Mouse (Mus musculus): ENCODE data around the gene Gm45208. TPM values are rescaled to one million over a fixed set of nuclear protein-coding genes. Genes with fewer than 3 reads are reported as not detected.
"Not testable (repeated sequence)": the region's sequence is repeated elsewhere in the genome, so short reads cannot be mapped to it uniquely, and the experiment has no call there.

The Gm45208 gene
- polyA plus RNA-seq, 1 experiment from 2014 or later: not detected

DNA sequence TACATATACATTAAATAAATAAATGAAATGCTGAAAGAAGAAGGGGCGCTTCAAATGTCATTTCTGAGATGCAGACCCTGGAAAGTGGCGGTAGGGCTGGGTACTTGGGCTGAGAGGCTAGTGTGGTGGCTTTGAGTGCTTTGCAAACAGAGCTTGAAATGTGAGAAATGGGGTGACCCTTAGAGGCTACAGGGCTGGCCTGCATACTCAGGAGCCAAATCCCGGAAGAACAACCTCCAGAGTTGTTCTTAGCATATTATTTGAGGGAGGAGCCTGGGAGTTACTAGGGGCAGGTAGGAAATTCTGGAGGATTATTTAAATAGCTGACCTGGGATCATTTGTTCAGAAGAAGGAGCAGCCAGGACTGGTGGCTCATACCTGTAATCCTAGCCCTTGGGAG lies 31.6 kb upstream of the Gm45208 start:
- no peak for ATAC-seq
- no peak for TF ChIP-seq CTCF (IDR thresholded peaks at IDR 0.05)
- ChIA-PET CTCF (no interaction called here), POLR2A (no interaction called here)
- DNase-seq (ENCODE audit: low read depth, low spot score): no peak
- H3K27me3 ChIP-seq: peaks cover 13% of the 10 kb centered on the region
- in situ Hi-C loops (cut with MboI; ENCODE audit: low pct_unique_long_range_greater_than_20kb): loop anchor here (10.0 kb wide), 1 partner anchor 216 kb away; no protein-coding TSS in a partner anchor

DNA sequence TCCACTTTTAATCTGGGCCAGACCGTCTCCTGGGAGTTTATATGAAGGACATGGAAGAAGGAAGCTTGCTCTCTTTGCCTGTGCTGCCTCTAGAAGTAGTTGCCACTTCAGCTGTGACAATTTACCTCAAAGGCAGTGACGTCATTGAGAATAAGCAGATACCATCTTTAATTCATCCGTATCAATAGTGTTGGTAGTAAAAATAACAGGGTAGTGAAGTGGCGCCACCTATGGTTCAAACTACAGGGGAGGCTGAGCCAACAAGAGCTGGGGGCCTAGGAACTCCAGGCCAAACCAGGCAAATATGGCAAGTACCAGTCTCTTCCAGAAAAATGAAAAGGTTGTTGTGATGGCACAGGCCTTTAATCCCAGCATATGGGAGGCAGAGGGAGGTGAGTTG lies 29.2 kb upstream of the Gm45208 start:
- CTCF ChIA-PET: interaction anchor here (1.0 to 1.2 kb wide), 4 partner anchors 14 to 271 kb away, joined by 3 to 7 read pairs (median 3); no protein-coding TSS in a partner anchor
- POLR2A ChIA-PET: no interaction called here
- in situ Hi-C loops (cut with MboI; ENCODE audit: low pct_unique_long_range_greater_than_20kb): loop anchor here (10.0 kb wide), 1 partner anchor 218 kb away; no protein-coding TSS in a partner anchor

DNA sequence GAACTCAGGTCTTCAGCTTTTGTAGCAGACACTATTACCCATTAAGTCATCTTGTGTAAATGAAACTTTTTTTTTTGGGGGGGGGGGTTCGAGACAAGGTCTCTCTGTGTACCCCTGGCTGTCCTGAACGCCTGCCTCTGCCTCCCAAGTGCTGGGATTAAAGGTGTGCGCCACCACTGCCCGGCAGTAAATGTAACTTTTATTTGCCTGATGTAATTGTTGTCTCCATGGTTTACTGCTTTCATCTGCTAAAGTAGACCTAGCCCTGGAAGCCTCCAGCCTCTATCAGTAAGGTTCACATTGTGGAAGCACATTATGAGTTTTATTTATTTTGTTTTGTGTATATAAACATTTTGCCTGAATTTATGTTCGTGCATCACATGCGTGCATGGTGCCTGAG lies 25.5 kb upstream of the Gm45208 start:
- POLR2A ChIA-PET: interaction anchor here (0.6 kb wide), 1 partner anchor 10 kb away, joined by 6 read pairs; no protein-coding TSS in a partner anchor

More for the DNA sequence above, 29.2 kb upstream of the Gm45208 start:
- H3K27me3 ChIP-seq: peaks cover 13% of the 10 kb centered on the region
- no peak for TF ChIP-seq CTCF (IDR thresholded peaks at IDR 0.05)
- DNase-seq (ENCODE audit: low read depth, low spot score): no peak
- ATAC-seq: no peak

DNA sequence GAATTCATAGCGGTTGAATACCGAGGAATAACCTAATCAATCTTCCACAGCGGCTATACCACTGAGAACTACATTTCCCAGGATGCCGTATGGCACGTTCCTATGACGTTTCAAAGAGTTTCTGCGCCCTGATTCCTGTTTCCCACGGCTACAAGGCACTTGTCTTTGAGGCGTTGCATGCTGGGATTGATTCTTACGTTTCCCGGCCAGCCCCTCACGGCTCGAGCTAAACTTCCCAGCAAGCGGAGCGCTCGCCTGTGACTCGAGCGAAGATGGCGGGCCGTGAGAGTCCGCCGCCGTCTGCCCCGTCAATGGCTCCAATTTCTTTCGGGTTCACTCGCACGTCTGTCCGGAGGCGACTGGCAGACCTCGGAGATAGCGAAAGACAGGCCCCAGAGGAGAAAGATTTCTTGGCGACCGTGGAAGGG lies 25.1 kb upstream of the Gm45208 start, which contains the start of gene Gpkow:
TSS of gene Gpkow (plus strand) at position 178 of the 428 bp plus-strand sequence.
- ATAC-seq: peak; percentile 78
- ChIA-PET CTCF (no interaction called here), POLR2A (interaction anchor here (0.5 to 1.1 kb wide), 2 partner anchors 10 to 65 kb away, joined by 3 to 9 read pairs; no protein-coding TSS in a partner anchor)
- TF ChIP-seq CTCF (IDR thresholded peaks at IDR 0.05): no peak
- in situ Hi-C loops (cut with MboI; ENCODE audit: low pct_unique_long_range_greater_than_20kb): loop anchor here (10.0 kb wide), 1 partner anchor 222 kb away; no protein-coding TSS in a partner anchor
- peak; percentile 35 for DNase-seq (ENCODE audit: low read depth, low spot score)
- no peaks in the 10 kb centered on the region for H3K27me3 ChIP-seq

More for the DNA sequence above, 25.5 kb upstream of the Gm45208 start:
- H3K27me3 ChIP-seq: no peaks in the 10 kb centered on the region
- CTCF ChIA-PET: interaction anchor here (0.5 kb wide), 1 partner anchor 374 kb away, joined by 3 read pairs; no protein-coding TSS in a partner anchor
- TF ChIP-seq CTCF (IDR thresholded peaks at IDR 0.05): no peak
- DNase-seq (ENCODE audit: low read depth, low spot score) (no peak), ATAC-seq (no peak)
- in situ Hi-C loops (cut with MboI; ENCODE audit: low pct_unique_long_range_greater_than_20kb): loop anchor here (10.0 kb wide), 1 partner anchor 222 kb away; no protein-coding TSS in a partner anchor

DNA sequence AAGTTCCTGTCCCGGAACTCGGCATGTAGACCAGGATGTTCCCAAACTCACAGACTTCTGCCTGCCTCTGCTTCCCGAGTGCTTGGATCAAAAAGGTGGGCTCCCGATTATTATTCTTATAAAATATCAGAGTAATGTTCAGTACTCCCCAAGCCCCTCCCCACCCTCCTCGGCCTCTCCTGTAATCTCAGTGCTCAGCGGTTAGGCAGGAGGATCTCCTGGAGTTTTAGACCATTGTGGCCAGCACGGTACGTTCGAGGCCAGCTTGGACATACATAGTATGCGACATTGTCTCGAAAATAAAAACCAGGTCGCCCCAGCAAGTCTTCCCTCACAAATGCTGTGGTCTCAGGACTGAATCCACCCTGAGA lies 8.3 kb upstream of the Gm45208 start:
- H3K27me3 ChIP-seq; in situ Hi-C loops (cut with MboI; ENCODE audit: low pct_unique_long_range_greater_than_20kb); CTCF ChIA-PET; DNase-seq (ENCODE audit: low read depth, low spot score); POLR2A ChIA-PET; ATAC-seq: not testable (repeated sequence)

DNA sequence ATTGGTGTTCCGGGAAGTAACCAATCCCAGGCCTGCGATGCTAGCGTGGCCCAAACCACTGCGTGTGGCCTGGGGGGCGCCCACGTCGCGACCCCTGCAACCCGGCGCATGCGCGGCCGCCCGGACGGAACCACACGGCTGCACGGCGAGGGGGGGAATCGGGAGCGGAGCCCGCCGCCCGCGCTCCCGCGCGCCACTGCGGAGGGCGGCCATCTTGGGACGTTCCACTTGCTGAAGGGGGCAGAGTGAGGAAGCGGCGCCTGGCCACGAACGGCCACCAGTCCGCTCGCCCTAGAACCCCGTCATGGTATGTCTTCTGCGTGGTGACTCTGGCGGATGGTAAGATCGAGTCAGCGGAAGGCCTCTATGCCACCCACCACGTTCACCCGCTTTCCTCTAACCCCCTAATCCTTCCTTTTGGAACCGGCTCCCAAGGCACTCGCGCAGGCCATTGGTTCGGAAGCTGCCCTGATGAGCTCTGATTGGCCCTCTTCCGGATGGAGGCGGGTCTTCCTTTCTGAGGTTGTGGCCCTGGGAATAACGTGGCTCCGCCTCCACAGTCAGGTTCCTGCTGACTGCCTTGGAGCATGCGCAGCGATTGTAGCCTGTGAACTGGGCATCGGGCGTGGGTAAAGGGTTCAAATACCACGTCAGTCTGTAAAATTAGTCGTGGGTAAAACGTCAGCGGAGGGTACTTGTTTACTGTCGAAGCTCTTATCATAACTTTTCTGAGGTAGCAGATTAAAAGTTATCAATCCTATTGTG lies 7.7 kb upstream of the Gm45208 start, which contains the start of gene Wdr45:
TSS of gene Wdr45 (plus strand) at position 199 of the 765 bp plus-strand sequence.
- ATAC-seq: peak; percentile 95
- H3K27me3 ChIP-seq; in situ Hi-C loops (cut with MboI; ENCODE audit: low pct_unique_long_range_greater_than_20kb); CTCF ChIA-PET: not testable (repeated sequence)
- DNase-seq (ENCODE audit: low read depth, low spot score): peak; percentile 55
- POLR2A ChIA-PET: interaction anchor here (0.7 kb wide), 1 partner anchor 32 kb away, joined by 3 read pairs; no protein-coding TSS in a partner anchor

DNA sequence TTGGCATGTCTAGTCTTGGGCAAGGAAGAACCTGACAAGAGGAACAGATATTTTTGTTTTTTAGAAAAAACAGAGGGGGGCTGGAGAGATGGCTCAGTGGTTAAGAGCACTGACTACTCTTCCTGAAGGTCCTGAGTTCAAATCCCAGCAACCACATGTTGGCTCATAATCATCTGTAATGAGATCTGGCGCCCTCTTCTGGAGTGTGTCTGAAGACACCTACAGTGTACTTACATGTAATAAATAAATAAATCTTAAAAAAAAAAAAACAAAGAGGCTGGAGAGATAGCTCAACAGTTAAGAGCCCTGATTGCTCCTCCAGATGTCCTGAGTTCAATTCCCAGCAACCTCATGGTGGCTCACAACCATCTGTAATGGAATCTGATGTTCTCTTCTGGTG lies 6.0 kb upstream of the Gm45208 start:
- POLR2A ChIA-PET; DNase-seq (ENCODE audit: low read depth, low spot score); ATAC-seq; in situ Hi-C loops (cut with MboI; ENCODE audit: low pct_unique_long_range_greater_than_20kb); H3K27me3 ChIP-seq: not testable (repeated sequence)
- CTCF ChIA-PET: interaction anchor here (1.8 kb wide), 1 partner anchor 46 kb away, joined by 3 read pairs; no protein-coding TSS in a partner anchor

DNA sequence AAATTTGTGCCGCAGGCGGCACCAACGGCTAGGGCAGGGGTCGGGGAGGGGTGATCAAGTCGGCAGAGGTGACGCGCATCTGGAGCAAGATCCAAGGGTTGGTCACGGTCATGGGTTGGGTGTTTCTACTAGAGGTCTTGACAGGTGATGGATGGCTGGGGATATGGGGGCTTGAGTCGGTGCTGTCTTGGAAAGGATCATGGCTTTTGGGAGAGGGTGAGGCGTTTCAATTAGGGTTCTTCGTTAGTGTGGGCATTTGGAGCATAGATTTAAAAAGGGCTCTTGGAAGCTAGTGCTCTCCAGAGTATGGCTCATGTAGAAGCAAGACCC lies 202 bp downstream of the Gm45208 start:
- CTCF ChIA-PET: no interaction called here
- in situ Hi-C loops (cut with MboI; ENCODE audit: low pct_unique_long_range_greater_than_20kb): no loop called here
- DNase-seq (ENCODE audit: low read depth, low spot score) (no peak), ATAC-seq (peak; percentile 5)
- POLR2A ChIA-PET: no interaction called here
- peaks cover 5% of the 10 kb centered on the region for H3K27me3 ChIP-seq
- no peak for TF ChIP-seq CTCF (IDR thresholded peaks at IDR 0.05)

DNA sequence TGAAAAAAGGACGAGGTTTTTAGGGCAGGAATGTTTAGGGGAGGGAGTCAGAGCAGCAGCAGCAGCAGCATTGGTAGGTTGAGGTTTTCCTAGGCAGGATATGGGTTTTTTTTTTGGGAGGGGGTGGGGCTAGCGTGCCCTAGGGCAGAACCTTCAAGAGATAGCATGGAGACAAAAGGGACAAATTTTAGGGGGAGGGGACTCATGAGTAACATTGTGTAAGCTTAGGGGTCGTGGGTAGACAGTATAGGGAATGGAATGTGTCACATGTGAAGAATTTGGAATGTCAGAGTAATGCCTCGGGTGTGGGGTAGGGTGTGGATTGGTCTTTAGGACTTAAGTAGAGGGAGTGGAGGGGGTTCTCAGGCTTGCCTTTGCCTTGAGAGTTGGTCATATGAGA lies 646 bp downstream of the Gm45208 start:
- TF ChIP-seq CTCF (IDR thresholded peaks at IDR 0.05): no peak
- in situ Hi-C loops (cut with MboI; ENCODE audit: low pct_unique_long_range_greater_than_20kb): no loop called here
- H3K27me3 ChIP-seq: peaks cover 5% of the 10 kb centered on the region
- POLR2A ChIA-PET: no interaction called here
- ATAC-seq (no peak), DNase-seq (ENCODE audit: low read depth, low spot score) (no peak)
- CTCF ChIA-PET: no interaction called here

DNA sequence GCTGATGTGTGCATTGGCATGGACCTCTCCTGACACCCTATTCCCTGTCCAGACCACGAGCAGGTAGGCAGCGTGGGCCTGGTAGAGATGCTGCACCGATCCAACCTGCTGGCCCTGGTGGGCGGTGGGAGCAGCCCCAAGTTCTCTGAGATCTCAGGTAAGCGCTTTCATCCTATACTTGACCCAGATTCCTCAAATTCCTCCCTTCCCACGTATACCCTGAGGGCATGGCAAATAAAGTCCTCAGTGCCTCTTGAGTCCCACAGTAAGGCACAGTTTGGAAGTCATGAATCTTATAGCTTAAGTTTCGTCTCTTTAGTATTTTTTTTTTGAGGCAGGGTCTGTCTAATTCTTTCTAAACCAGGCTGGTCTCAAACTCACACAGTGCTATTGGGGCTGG lies 2.1 kb downstream of the Gm45208 start:
- in situ Hi-C loops (cut with MboI; ENCODE audit: low pct_unique_long_range_greater_than_20kb): no loop called here
- CTCF ChIA-PET: no interaction called here

DNA sequence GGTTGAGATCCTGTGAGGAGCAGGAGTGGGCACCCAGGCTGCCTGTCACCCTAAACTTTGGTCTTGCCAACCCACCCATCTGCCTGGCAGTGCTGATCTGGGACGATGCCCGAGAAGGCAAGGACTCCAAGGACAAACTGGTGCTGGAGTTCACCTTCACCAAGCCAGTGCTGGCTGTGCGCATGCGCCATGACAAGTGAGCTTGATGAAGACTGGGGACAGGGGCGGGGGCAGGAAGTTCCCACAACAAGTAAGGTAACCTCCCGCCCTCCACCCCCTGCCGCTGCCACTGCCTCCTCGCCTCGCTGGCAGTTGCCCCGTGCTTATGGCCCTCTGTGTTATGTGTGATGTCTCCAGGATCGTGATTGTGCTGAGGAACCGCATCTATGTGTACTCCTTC lies 3.8 kb downstream of the Gm45208 start:
- CTCF ChIA-PET: interaction anchor here (1.5 kb wide), 1 partner anchor 13 kb away, joined by 4 read pairs; no protein-coding TSS in a partner anchor
- in situ Hi-C loops (cut with MboI; ENCODE audit: low pct_unique_long_range_greater_than_20kb): no loop called here
- POLR2A ChIA-PET: no interaction called here
- H3K27me3 ChIP-seq: peaks cover 3% of the 10 kb centered on the region
- no peak for TF ChIP-seq CTCF (IDR thresholded peaks at IDR 0.05)
- ATAC-seq (no peak), DNase-seq (ENCODE audit: low read depth, low spot score) (no peak)

More for the DNA sequence above, 2.1 kb downstream of the Gm45208 start:
- POLR2A ChIA-PET: no interaction called here
- H3K27me3 ChIP-seq: peaks cover 3% of the 10 kb centered on the region
- DNase-seq (ENCODE audit: low read depth, low spot score) (no peak), ATAC-seq (no peak)
- no peak for TF ChIP-seq CTCF (IDR thresholded peaks at IDR 0.05)
